Mouse (Mus musculus) left cerebral cortex, adult 18-20 months (tissue): ENCODE measurements at regions not wholly inside any gene's neighbourhood (a gene's known extent, or its start where the extent isn't known, plus 50 kb on each side); places are given as distances from the start of the nearest gene placed in this dataset.
A peak's percentile ranks its signal among the peaks of the same experiment; 100 is the strongest.

Experiments used
- DNase-seq, 2 experiments: peaks; one replicate each; pipeline ENCODE4 v3.0.0; 2021 to 2022; ENCODE audit warnings: low spot score in 2 of 2, mixed read lengths in 1 of 2

DNA sequence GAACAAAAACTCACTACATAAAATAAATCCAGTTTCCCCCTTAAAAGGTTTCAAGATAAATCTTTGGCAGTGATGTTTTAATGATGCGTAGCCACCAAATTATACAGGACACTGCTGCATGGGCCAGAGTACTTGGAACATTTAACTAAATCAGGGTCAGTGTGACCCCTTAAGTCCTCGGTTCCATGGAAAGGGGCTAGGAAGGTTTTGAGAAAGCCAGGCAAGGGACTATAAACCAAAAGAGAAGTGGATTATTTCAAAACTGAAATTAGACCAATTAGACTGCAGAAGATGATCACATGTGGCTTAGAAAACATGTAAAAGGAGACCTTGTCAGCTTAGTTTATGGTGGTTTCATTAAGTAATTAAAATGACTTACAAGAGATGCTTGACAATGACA is 276.6 kb upstream of the N6amt1 start:
- DNase-seq: no peak

- DNase-seq: no peak
Measured at GRCm38 (mm10) chr16:87069294-87069693, 284.7 kb upstream of the N6amt1 start.

DNA sequence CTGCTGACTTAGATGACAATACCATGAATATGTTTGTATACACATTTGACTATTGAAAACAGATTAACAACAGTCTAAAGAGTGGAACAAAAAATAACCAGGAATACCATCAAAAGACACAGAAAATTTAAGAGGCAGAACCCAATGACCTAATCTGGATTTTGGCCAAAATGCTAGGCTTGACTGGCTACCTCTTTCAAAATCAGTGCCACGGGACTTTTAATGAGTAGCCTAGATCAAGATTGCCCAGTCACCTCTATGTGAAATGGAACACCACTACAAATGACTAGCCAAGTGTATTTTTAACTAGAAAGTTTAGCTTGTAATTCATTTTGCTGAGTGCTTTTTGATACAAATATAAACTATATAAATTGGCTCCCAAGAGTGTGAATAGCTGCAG is 286.0 kb upstream of the N6amt1 start:
- DNase-seq: no peak

DNA sequence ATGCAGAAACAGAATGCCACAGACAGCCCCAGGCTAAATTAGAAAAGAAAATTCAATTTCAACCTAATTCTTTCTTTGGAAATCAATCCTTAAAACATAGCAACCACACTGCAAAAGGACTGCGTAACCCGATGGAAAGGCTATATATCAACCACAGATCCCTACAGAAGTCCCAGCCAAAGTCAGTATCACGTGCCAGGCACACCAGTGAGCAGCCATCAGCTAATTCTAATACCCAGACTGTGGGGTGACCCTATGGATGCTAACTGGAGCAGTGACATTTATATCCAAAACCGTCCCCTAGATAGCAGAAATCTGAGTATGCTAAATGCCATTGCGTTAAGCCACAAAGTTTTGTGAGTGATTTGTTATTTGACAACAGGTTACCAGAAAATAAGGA is 286.5 kb upstream of the N6amt1 start:
- no peak for DNase-seq

GRCm38 (mm10) chr16:87060473-87060872 is 293.5 kb upstream of the N6amt1 start:
- no peak for DNase-seq

- DNase-seq: no peak
Measured at GRCm38 (mm10) chr16:87049741-87050383, 304.1 kb upstream of the N6amt1 start.

DNA sequence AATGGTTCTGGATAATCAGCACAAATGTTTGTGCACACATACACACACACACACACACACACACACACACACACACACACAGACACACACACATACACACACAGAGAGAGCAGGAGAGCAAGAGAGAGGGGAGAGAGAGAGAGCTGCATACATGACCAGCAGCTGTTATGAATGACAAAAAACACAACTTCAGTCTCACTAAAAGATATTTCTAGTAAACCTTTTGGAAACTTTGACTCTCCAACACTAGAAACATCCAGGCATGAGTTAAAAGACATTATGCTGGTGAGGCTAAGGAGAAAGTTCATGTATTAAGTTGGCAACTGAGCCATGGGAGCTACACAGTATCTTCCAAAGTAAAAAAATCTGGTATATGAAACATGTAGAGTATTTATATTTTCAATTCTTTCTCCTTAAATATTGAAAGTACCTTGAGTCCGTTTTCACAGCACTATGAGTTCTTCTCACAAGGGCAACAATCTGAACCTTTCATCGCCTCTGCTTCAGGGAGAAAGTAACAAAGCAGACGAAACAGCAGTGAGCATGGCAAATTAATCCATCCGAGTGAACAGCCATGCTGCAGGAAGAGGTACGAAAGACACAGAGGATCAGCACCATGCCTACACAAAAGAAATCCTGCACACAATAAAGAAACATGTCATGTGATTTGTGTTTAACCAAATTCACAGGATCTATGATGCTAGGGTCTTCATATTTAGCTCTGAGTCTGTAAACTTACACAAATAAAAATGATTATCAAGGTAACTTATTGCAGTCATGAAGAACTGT is 309.0 kb upstream of the N6amt1 start:
- DNase-seq: no peak

GRCm38 (mm10) chr16:87043689-87044088 is 310.3 kb upstream of the N6amt1 start:
- no peak for DNase-seq

DNA sequence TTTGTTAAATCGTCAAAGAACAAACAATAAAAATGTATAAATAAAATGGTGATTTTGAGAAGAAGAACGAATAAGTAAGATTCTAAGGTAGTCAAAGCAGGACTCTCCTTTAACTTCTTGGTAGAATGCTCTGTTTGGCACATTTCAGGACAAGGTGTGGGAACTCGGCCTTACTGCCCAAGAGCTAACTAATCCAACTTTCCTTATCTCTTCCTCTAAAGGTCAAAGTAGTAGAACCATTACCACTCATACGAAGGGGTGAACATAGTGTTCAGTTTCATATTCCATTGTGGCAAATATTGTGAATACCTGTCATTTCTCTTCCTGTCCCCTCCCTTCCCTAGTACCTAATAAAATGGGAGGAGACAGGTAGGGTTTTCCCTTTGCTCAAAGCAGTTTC is 313.6 kb upstream of the N6amt1 start:
- DNase-seq: no peak

GRCm38 (mm10) chr16:87039861-87040260 is 314.1 kb upstream of the N6amt1 start:
- DNase-seq: no peak

GRCm38 (mm10) chr16:87037061-87037460 is 316.9 kb upstream of the N6amt1 start:
- DNase-seq: no peak

- DNase-seq: no peak
Measured at GRCm38 (mm10) chr16:87031836-87032235, 322.1 kb upstream of the N6amt1 start.

DNA sequence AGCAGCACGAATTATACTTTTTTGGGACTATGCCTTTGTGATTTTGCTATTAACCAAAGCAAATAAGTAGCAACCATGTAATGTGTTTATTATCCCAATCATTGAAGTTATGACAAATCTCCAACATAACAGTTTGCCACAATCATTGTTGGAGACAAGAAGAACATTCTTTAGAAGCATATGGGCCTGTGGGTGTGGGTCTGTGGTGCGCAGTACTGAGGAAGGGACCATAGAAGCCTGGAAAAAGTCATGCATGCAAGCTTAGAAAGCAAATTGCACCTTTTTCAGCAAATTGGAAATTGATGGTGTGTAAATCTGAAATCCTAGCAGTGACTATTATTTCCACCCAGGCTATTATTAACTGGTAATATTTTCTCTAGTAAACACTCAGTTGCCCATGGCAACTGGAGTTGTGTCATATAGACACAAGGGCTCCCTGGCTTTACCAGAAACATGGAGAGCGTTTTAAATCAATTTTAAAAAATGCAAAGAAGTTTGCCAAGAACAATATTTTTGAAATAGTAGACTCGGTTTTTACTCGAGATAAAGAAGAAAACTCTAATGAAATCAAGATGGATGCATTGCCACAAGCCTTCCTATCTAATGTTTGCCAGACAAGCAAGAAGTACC is 325.4 kb upstream of the N6amt1 start:
- DNase-seq: no peak

GRCm38 (mm10) chr16:87027621-87028020 is 326.4 kb upstream of the N6amt1 start:
- DNase-seq: no peak

DNA sequence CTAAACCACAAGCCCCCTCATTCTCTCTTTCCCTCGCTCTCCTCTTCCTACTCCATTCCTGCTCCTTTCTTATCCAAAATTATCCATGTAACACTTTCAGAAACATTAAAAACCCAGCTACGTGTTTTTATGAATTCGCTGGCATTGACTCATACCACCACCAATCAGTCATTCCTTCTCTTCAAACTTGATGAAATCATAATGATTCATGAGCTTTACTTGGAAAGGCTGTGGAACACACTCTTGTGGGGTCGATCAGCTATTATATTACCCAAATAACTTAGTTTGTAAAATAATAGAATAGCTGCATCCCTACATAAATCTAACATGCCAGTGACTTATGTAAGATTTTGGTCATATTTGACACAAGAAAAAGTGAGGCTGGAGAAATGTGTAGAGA is 331.9 kb upstream of the N6amt1 start:
- no peak for DNase-seq

- no peak for DNase-seq
Measured at GRCm38 (mm10) chr16:87017107-87017670, 336.8 kb upstream of the N6amt1 start.

GRCm38 (mm10) chr16:87001579-87001978 is 352.4 kb upstream of the N6amt1 start:
- no peak for DNase-seq

DNA sequence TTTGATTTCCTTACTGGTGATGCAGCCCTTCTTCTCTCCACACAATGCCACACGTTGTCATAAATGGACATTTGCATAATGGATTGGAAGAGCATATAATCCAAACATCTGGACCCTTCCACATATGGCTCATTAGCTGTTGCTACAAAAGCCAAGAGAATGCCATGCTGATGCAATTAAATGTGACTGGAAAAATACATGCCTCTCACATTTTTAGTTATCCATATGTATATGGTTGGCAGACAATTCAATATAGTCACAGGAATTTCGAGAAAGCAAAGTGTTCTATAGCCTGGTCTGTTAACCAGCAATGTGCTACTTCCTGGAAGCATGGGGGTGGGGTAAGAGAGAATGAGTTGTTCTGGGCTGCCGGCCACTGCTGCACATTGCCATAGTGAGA is 352.9 kb upstream of the N6amt1 start:
- DNase-seq: no peak

- peak in 1 of 2 experiments; percentile 14 for DNase-seq
Measured at GRCm38 (mm10) chr16:86971691-86972090, 382.3 kb upstream of the N6amt1 start.

- DNase-seq: no peak
Measured at GRCm38 (mm10) chr16:86949681-86950080, 404.3 kb upstream of the N6amt1 start.

- no peak for DNase-seq
Measured at GRCm38 (mm10) chr16:86945531-86946144, 408.3 kb upstream of the N6amt1 start.

- no peak for DNase-seq
Measured at GRCm38 (mm10) chr16:86945058-86945457, 408.9 kb upstream of the N6amt1 start.
